Mouse (Mus musculus) c-Kit-positive CD71-positive TER-119-positive erythroid progenitor cells, embryonic 14.5 days (primary cell): ENCODE results near the gene Trim67.
"Not testable (repeated sequence)": the region's sequence is repeated elsewhere in the genome, so short reads cannot be mapped to it uniquely, and the experiment has no call there.

Experiments
- DNase-seq: peaks from one replicate; pipeline ENCODE4 v3.0.0-alpha.2; 2013; ENCODE audit warnings: low spot score

Gene Trim67

GRCm38 (mm10) chr8:124833430-124834205 lies 40.7 kb downstream of the Trim67 start:
- DNase-seq = no peak

GRCm38 (mm10) chr8:124835848-124836247 lies 43.0 kb downstream of the Trim67 start:
- DNase-seq = no peak

GRCm38 (mm10) chr8:124836273-124836672 lies 43.4 kb downstream of the Trim67 start:
- no peak for DNase-seq

- no peak for DNase-seq
These were observed 44.0 kb downstream of the Trim67 start for GRCm38 (mm10) chr8:124836907-124837306.

- no peak for DNase-seq
These were observed 45.1 kb downstream of the Trim67 start for GRCm38 (mm10) chr8:124837956-124838355.

- no peak for DNase-seq
These were observed 46.5 kb downstream of the Trim67 start for GRCm38 (mm10) chr8:124839371-124839770.

- no peak for DNase-seq
These were observed 48.0 kb downstream of the Trim67 start for GRCm38 (mm10) chr8:124840900-124841299.

- DNase-seq = no peak
These were observed 48.9 kb downstream of the Trim67 start for GRCm38 (mm10) chr8:124841775-124842174.

GRCm38 (mm10) chr8:124842929-124843328 lies 50.0 kb downstream of the Trim67 start:
- DNase-seq = not testable (repeated sequence)

GRCm38 (mm10) chr8:124845131-124845530 lies 52.2 kb downstream of the Trim67 start:
- no peak for DNase-seq

GRCm38 (mm10) chr8:124845573-124845972 lies 52.7 kb downstream of the Trim67 start:
- no peak for DNase-seq

- no peak for DNase-seq
These were observed 60.6 kb downstream of the Trim67 start for GRCm38 (mm10) chr8:124853511-124853910.

- DNase-seq = peak; percentile 43
These were observed 66.6 kb downstream of the Trim67 start for GRCm38 (mm10) chr8:124859466-124859865.

GRCm38 (mm10) chr8:124860188-124860587 lies 67.3 kb downstream of the Trim67 start:
- no peak for DNase-seq

- peak; percentile 78 for DNase-seq
These were observed 69.7 kb downstream of the Trim67 start, which contains the start of the genes Gnpat and 2810004N23Rik for GRCm38 (mm10) chr8:124862321-124863162. Gnpat (plus strand) TSS chr8:124863033. 2810004N23Rik (minus strand) TSS chr8:124863120.

- peak; percentile 53 for DNase-seq
These were observed 70.3 kb downstream of the Trim67 start for GRCm38 (mm10) chr8:124863163-124863677.

GRCm38 (mm10) chr8:124863729-124864128 lies 70.8 kb downstream of the Trim67 start:
- DNase-seq = peak; percentile 37

- no peak for DNase-seq
These were observed 73.8 kb downstream of the Trim67 start for GRCm38 (mm10) chr8:124866669-124867068.

GRCm38 (mm10) chr8:124867126-124867525 lies 74.2 kb downstream of the Trim67 start:
- DNase-seq = no peak

- no peak for DNase-seq
These were observed 76.8 kb downstream of the Trim67 start for GRCm38 (mm10) chr8:124869708-124870107.

- DNase-seq = no peak
These were observed 78.6 kb downstream of the Trim67 start for GRCm38 (mm10) chr8:124871474-124871873.

GRCm38 (mm10) chr8:124872081-124872480 lies 79.2 kb downstream of the Trim67 start:
- DNase-seq = no peak

GRCm38 (mm10) chr8:124872690-124873089 lies 79.8 kb downstream of the Trim67 start:
- no peak for DNase-seq
